Mouse (Mus musculus) kidney, adult 11 months (tissue): Measurements from ENCODE around the gene Gm3029.
"Not testable (repeated sequence)": the region's sequence is repeated elsewhere in the genome, so short reads cannot be mapped to it uniquely, and the experiment has no call there.

Experiments
- DNase-seq: peaks from one replicate; pipeline ENCODE4 v3.0.0; 2022

Gm3029 gene

GRCm38 (mm10) chr14:3931456-3931855 lies at the start of gene Gm3029:
Gm3029 (plus strand) TSS chr14:3931756.
- DNase-seq: not testable (repeated sequence)

- DNase-seq: not testable (repeated sequence)
These were observed 47.7 kb upstream of the Gm3029 start, which contains the start of gene Gm2916 for GRCm38 (mm10) chr14:3883872-3884271. Gm2916 (plus strand) TSS chr14:3884172.

- DNase-seq: not testable (repeated sequence)
These were observed 31.7 kb downstream of the Gm3029 start, which contains the start of gene Gm3095 for GRCm38 (mm10) chr14:3963247-3963646. Gm3095 (plus strand) TSS chr14:3963547.
